25 mouse cellular contexts compared by ENCODE assay signal in the genomic region with DNA sequence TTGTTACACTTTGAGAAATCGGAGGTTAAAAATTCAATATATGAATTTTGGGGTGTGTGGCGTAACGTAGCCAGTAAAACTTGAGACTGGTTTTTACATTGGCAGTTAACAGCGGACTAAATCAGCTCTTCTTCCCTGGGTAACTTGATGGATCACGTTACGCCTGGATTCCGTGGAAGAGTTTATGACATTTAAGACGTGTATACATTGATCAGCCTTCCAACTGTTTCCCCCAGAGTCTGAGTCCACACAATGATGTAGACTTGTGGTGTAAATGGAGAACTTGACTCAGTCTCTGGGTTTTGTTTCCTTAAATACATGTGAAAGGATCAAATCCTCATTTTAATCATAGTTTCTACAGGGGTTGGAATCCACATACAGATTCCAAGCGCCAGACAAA. TPM values are rescaled to one million over a fixed set of nuclear protein-coding genes. Genes with fewer than 3 reads are reported as not detected.
DNase-seq lines count a peak whose midpoint lies in the region; ATAC-seq and TF ChIP-seq lines count a peak whose summit lies in the region.
"Had no signal": no experiment of that assay in that cellular context is flagged by ENCODE, and none has a peak within 500 bp of the region (broad histone marks: within the 10 kb centered on the region; RNA-seq: fewer than 3 reads in every experiment).

No protein-coding gene starts in this region.

- 47% methylated on average over 9 of the region's 9 CpGs for WGBS in limb, embryonic 13.5 days
- 79% methylated on average over 9 of the region's 9 CpGs for WGBS in limb, embryonic 10.5 days

- H3K27me3 ChIP-seq in limb, embryonic 13.5 days: no peaks in the 10 kb centered on the region; the same call in 1 of the 2 replicates
- no peaks in the 10 kb centered on the region for H3K27me3 ChIP-seq in limb, embryonic 10.5 days (ENCODE audit: low read depth, poor library complexity, severe bottlenecking)
- H3K27me3 ChIP-seq: embryonic facial prominence, embryonic 15.5 days; forebrain, embryonic 12.5 days; forebrain, embryonic 15.5 days; hindbrain, embryonic 12.5 days; hindbrain, embryonic 15.5 days had no signal

- no peak overlapping the region for H3K4me3 ChIP-seq in limb, embryonic 13.5 days
- no peak overlapping the region for H3K4me3 ChIP-seq in limb, embryonic 10.5 days
- no peak overlapping the region for H3K4me3 ChIP-seq in embryonic fibroblast, embryonic 13.5 days (ENCODE audit: insufficient read depth, low read length)
- H3K4me3 ChIP-seq: embryonic facial prominence, embryonic 15.5 days; erythroblast, embryonic 14.5 days; forebrain, embryonic 12.5 days; forebrain, embryonic 15.5 days; heart, adult 2 months; heart, embryonic 10.5 days; hindbrain, embryonic 12.5 days; hindbrain, embryonic 15.5 days had no signal

- no peak for DNase-seq in limb, embryonic 10.5 days (ENCODE audit: low spot score)
- peak; percentile 24 for DNase-seq in mesoderm, embryonic 11.5 days (ENCODE audit: low read depth, low spot score)
- no peak for DNase-seq in cerebellum, adult 11-12 months
- no peak for DNase-seq in frontal cortex, postnatal 25 days (ENCODE audit: low spot score in 2 of 2)
- DNase-seq in testis, postnatal 10 days (ENCODE audit: low spot score): no peak
- DNase-seq: adrenal gland, adult 2 months; adrenal gland, postnatal 14 days; B cell, adult 2 months; cerebellum, adult 11 months; cerebellum, adult 8-10 months; cerebellum, postnatal 10 days; cerebellum, postnatal 36 days; gastrocnemius, postnatal 10 days; gastrocnemius, postnatal 36 days; heart, adult 2 months had no signal

- no peak overlapping the region for H3K27ac ChIP-seq in limb, embryonic 13.5 days
- no peak overlapping the region for H3K27ac ChIP-seq in limb, embryonic 10.5 days
- H3K27ac ChIP-seq in embryonic fibroblast, embryonic 13.5 days (ENCODE audit: insufficient read depth, low read length): 0 out of 2 replicates have a peak overlapping the region, but pooled peaks have one; percentile 22
- H3K27ac ChIP-seq: embryonic facial prominence, embryonic 15.5 days; forebrain, embryonic 12.5 days; forebrain, embryonic 15.5 days; heart, adult 2 months; heart, embryonic 10.5 days; hindbrain, embryonic 12.5 days; hindbrain, embryonic 15.5 days had no signal

- no peak overlapping the region for H3K9ac ChIP-seq in limb, embryonic 13.5 days
- H3K9ac ChIP-seq: embryonic facial prominence, embryonic 15.5 days; forebrain, embryonic 12.5 days; forebrain, embryonic 15.5 days; hindbrain, embryonic 12.5 days; hindbrain, embryonic 15.5 days had no signal

- H3K4me1 ChIP-seq in limb, embryonic 13.5 days: no peaks in the 10 kb centered on the region
- no peaks in the 10 kb centered on the region for H3K4me1 ChIP-seq in limb, embryonic 10.5 days
- H3K4me1 ChIP-seq in embryonic fibroblast, embryonic 13.5 days (ENCODE audit: control insufficient read depth, insufficient read depth, low read length): no peaks in the 10 kb centered on the region; the same call in none of the 2 replicates
- H3K4me1 ChIP-seq: embryonic facial prominence, embryonic 15.5 days; forebrain, embryonic 15.5 days; heart, embryonic 10.5 days; hindbrain, embryonic 12.5 days; hindbrain, embryonic 15.5 days had no signal

- no peak for TF ChIP-seq CTCF in embryonic fibroblast, embryonic 13.5 days (IDR thresholded peaks at IDR 0.05; ENCODE audit: borderline replicate concordance, insufficient read depth, low read length)

- no peak for TF ChIP-seq POLR2A in embryonic fibroblast, embryonic 13.5 days (IDR thresholded peaks at IDR 0.05; ENCODE audit: low read depth, low read length)

- no peaks in the 10 kb centered on the region for H3K36me3 ChIP-seq in limb, embryonic 13.5 days
- no peaks in the 10 kb centered on the region for H3K36me3 ChIP-seq in limb, embryonic 10.5 days
- H3K36me3 ChIP-seq: embryonic facial prominence, embryonic 15.5 days; forebrain, embryonic 12.5 days; forebrain, embryonic 15.5 days; heart, embryonic 10.5 days; hindbrain, embryonic 12.5 days; hindbrain, embryonic 15.5 days had no signal

- no peaks in the 10 kb centered on the region for H3K9me3 ChIP-seq in limb, embryonic 13.5 days
- no peaks in the 10 kb centered on the region for H3K9me3 ChIP-seq in limb, embryonic 10.5 days (replicated peaks)
- H3K9me3 ChIP-seq: embryonic facial prominence, embryonic 15.5 days; forebrain, embryonic 12.5 days; forebrain, embryonic 15.5 days; heart, embryonic 10.5 days; hindbrain, embryonic 12.5 days; hindbrain, embryonic 15.5 days had no signal

- peak; percentile 65; the same call in 1 of the 2 replicates for ATAC-seq in limb, embryonic 13.5 days (ENCODE audit: low FRiP score, low read depth)
- ATAC-seq: CD4-positive, CD25-positive, alpha-beta regulatory T cell, adult 4 months; forebrain, embryonic 15.5 days had no signal

- no peak overlapping the region for H3K4me2 ChIP-seq in limb, embryonic 13.5 days (replicated peaks)
- H3K4me2 ChIP-seq: embryonic facial prominence, embryonic 15.5 days; forebrain, embryonic 12.5 days; forebrain, embryonic 15.5 days; hindbrain, embryonic 12.5 days; hindbrain, embryonic 15.5 days had no signal

RNA-seq across cellular contexts. Expression of a gene that starts 11.9 kb away (rescaled TPM):
- 8.0 and 8.3 TPM in 2 replicates for polyA plus RNA-seq in limb, embryonic 13.5 days (2015; fragmentation: Nextera tagmentation; extraction: Ambion mirVana)
- polyA plus RNA-seq in limb, embryonic 10.5 days (2016; fragmentation: Nextera tagmentation; extraction: Ambion mirVana): 0.69 and 1.6 TPM in 2 replicates
- 0.42 and 0.77 TPM in 2 replicates for polyA plus RNA-seq in embryonic fibroblast, embryonic 13.5 days (2011; ENCODE audit: insufficient read length, low read depth, missing spikeins)
- polyA plus RNA-seq: CD4-positive, CD25-positive, alpha-beta regulatory T cell, adult 4 months; heart, adult 2 months had no signal

RNA-seq across cellular contexts. Expression of a gene that starts 55.1 kb away (rescaled TPM):
- polyA plus RNA-seq in limb, embryonic 13.5 days (2015; fragmentation: Nextera tagmentation; extraction: Ambion mirVana): 60.6 and 64.0 TPM in 2 replicates
- 79.0 and 92.0 TPM in 2 replicates for polyA plus RNA-seq in limb, embryonic 10.5 days (2016; fragmentation: Nextera tagmentation; extraction: Ambion mirVana)
- 106 and 112 TPM in 2 replicates for polyA plus RNA-seq in embryonic fibroblast, embryonic 13.5 days (2011; ENCODE audit: insufficient read length, low read depth, missing spikeins)
